Mouse (Mus musculus) bone marrow, adult 2 months (tissue): ENCODE data around the gene Prr5l.

Experiments
- CTCF ChIP-seq: fragments of 200-500 bp; IDR thresholded peaks from 2 replicates; pipeline ENCODE4 v1.5.1; 2011; ENCODE audit warnings: low read length, control low read depth; ENCODE audit not compliant: control insufficient read depth, insufficient read depth
- POLR2A ChIP-seq: fragments of 200-500 bp; IDR thresholded peaks from 2 replicates; pipeline ENCODE4 v1.6.1; 2011; ENCODE audit warnings: low read depth, mild to moderate bottlenecking, control low read depth, low read length, borderline replicate concordance; ENCODE audit not compliant: control insufficient read depth

GRCm38 (mm10) chr2:101730972-101731371 lies 151.9 kb downstream of the Prr5l start:
- TF ChIP-seq POLR2A (no peak), CTCF (no peak)
